Mouse (Mus musculus) megakaryocyte, embryonic 14.5 days (primary cell): ENCODE data around the gene Dscam. TPM values are rescaled to one million over a fixed set of nuclear protein-coding genes. Genes with fewer than 3 reads are reported as not detected.

ENCODE experiments used
- H3K27me3 ChIP-seq: replicated peaks from 2 replicates; pipeline ENCODE3; 2012; ENCODE audit warnings: inconsistent platforms
- H3K36me3 ChIP-seq: replicated peaks from 2 replicates; pipeline ENCODE3; 2012; ENCODE audit warnings: low read length, inconsistent platforms, mixed read lengths
- H3K4me1 ChIP-seq: 2 replicates; pipeline ENCODE4 v1.6.1; 2012; ENCODE audit warnings: inconsistent platforms
- H3K4me3 ChIP-seq: replicated peaks from 2 replicates; pipeline ENCODE3; 2012; ENCODE audit warnings: moderate library complexity, mild to moderate bottlenecking, inconsistent platforms
- H3K9me3 ChIP-seq: 2 replicates; pipeline ENCODE4 v1.6.1; 2012; ENCODE audit warnings: inconsistent platforms
- FLI1 ChIP-seq: IDR thresholded peaks from 2 replicates; pipeline ENCODE4 v1.6.1; 2012; ENCODE audit warnings: low read length, inconsistent platforms, mixed read lengths
- GATA1 ChIP-seq: IDR thresholded peaks from 3 replicates; pipeline ENCODE4 v1.6.1; 2012; ENCODE audit warnings: mixed read lengths, low read length, inconsistent platforms, borderline replicate concordance
- polyA plus RNA-seq: library from polyadenylated mRNA; stranded (reverse); fragments of >175 nt; gene quantifications from 2 replicates; pipeline ENCODE4 v1.2.3, GENCODE M21; 2012; ENCODE audit warnings: low replicate concordance; ENCODE audit not compliant: insufficient read depth

The Dscam gene
- polyA plus RNA-seq, 1 experiment, result not detected

GRCm38 (mm10) chr16:96843691-96844400, 326.7 kb downstream of the Dscam start:
- no peak overlapping the region for H3K4me3 ChIP-seq
- TF ChIP-seq FLI1, result no peak
- TF ChIP-seq GATA1, result no peak
- H3K9me3 ChIP-seq, result no peaks in the 10 kb centered on the region
- peaks cover 5% of the 10 kb centered on the region for H3K4me1 ChIP-seq
- H3K36me3 ChIP-seq, result no peaks in the 10 kb centered on the region
- no peaks in the 10 kb centered on the region for H3K27me3 ChIP-seq

DNA sequence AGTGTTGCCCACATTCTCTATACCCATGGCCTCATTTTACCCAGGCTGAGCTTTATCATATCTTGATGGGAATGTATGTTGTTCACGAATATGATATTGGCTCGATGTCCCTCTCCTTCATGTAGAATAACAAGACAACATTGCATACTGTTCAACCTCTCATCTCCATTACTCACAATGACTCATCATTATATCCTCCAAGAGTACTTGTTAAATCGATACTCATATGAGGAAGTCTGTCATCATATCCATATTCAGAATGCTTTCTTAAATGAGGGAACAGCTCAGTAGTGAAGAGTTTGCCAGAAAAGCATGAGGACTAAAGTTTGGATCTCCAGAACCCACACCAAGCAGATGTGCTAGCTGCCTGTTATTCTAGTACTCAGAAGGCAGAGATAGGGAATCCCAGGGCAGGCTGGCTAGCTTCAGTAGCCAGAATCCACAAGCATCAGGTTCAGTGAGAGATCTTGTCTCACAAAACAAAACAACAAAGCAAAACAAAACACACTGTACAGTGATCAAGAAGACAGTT, 327.7 kb downstream of the Dscam start:
- Histone ChIP-seq H3K4me1 (peaks cover 5% of the 10 kb centered on the region), H3K4me3 (no peak overlapping the region), H3K9me3 (no peaks in the 10 kb centered on the region), H3K36me3 (no peaks in the 10 kb centered on the region), H3K27me3 (no peaks in the 10 kb centered on the region)
- TF ChIP-seq FLI1 (no peak), GATA1 (no peak)

GRCm38 (mm10) chr16:96819649-96820048, 350.9 kb downstream of the Dscam start:
- H3K4me1 ChIP-seq, result no peaks in the 10 kb centered on the region
- H3K9me3 ChIP-seq, result no peaks in the 10 kb centered on the region
- H3K27me3 ChIP-seq, result peaks cover 4% of the 10 kb centered on the region
- H3K36me3 ChIP-seq, result no peaks in the 10 kb centered on the region
- H3K4me3 ChIP-seq, result no peak overlapping the region
- no peak for TF ChIP-seq GATA1
- no peak for TF ChIP-seq FLI1

DNA sequence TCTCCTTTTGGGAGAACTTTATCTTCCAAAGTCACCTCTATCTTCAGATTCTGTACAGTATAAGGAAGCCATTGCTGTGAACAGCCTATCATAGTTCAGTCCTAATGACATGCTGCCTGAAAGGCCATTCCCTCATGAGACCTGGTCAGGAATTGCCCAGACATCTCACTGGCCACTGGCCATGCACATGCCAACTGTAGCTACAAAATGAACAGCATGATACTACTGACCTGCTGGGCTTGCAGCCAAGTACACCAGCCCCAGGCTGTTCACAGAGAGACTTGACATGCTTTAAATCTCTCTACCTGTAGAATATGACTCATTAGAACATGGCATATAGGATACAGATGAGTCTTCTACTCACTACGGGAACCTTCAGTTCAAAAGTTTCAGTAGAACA, 364.3 kb downstream of the Dscam start:
- TF ChIP-seq GATA1 (no peak), FLI1 (no peak)
- no peaks in the 10 kb centered on the region for H3K9me3 ChIP-seq
- no peaks in the 10 kb centered on the region for H3K36me3 ChIP-seq
- no peaks in the 10 kb centered on the region for H3K27me3 ChIP-seq
- no peak overlapping the region for H3K4me3 ChIP-seq
- H3K4me1 ChIP-seq, result no peaks in the 10 kb centered on the region

DNA sequence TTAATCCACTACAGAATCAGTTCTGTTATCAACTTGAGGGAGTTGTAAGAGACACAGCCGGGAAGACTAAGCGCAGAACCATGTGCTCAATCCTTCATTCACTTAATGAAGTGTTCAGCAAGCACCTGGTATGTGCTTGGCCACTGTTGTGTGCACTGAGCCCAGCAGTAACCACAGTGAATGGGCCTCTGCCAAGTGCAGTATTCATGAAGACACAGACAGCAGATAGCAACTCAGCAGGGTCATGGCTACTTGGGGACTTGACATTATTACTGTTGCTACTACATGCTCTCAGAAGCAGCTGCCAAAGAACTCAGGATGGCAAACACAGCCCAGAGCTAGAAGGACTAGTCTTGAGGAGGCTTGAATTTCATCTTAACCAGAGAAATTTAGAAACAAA, 367.9 kb downstream of the Dscam start:
- no peak for TF ChIP-seq GATA1
- no peak for TF ChIP-seq FLI1
- H3K4me1 ChIP-seq, result no peaks in the 10 kb centered on the region
- H3K9me3 ChIP-seq, result no peaks in the 10 kb centered on the region; the same call in 1 of the 2 replicates
- H3K4me3 ChIP-seq, result no peak overlapping the region
- H3K36me3 ChIP-seq, result no peaks in the 10 kb centered on the region
- H3K27me3 ChIP-seq, result no peaks in the 10 kb centered on the region

DNA sequence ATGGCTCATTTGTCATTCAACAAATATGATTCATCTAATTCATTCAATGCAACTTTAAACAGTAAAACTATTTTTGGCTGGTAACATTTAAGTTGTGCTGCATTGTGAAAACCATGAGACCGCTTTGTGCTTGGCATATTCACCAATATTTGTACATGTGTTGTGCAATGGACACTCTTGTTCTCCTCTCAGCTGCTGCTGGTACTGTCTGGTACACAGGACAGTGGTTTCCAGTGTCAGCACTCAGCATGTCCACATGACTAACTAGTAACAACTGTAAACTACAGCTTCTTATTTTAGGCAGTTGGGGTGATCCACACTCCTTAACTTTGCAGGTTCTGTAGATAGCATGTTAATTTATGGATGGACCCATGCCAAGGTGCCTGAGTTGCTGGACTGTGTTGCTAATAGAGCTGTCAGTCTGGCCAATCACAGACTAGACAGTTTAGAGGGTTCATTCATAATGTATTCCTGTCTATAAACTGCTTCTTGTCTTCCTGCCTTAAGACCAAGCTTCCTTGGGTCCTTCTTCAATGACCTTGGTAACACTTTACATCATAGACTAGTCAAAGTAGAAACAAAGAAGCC, 368.8 kb downstream of the Dscam start:
- TF ChIP-seq GATA1 (no peak), FLI1 (no peak)

DNA sequence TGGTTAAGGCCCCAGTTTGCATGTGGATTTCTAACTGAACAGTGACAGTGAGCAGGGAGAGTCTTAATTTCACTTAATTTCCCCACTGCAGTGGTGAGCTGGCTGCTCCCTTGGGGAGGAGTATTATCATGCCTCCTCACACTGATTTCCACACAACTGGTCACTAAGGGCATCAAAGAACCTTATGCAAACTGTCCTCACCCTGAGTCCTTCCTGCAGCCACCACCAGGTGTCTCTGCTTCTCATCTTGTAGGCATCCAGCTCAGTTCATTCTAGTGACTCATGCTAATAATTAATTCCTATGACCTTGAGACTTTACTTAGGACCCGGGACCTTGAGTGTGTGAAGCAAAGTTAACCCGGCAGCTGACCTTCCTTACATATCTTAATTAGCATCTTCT, 375.1 kb downstream of the Dscam start:
- H3K9me3 ChIP-seq, result no peaks in the 10 kb centered on the region; the same call in 1 of the 2 replicates
- H3K27me3 ChIP-seq, result no peaks in the 10 kb centered on the region
- no peaks in the 10 kb centered on the region for H3K4me1 ChIP-seq
- H3K36me3 ChIP-seq, result no peaks in the 10 kb centered on the region
- no peak overlapping the region for H3K4me3 ChIP-seq
- TF ChIP-seq GATA1 (no peak), FLI1 (no peak)

More for the DNA sequence above, 368.8 kb downstream of the Dscam start:
- H3K36me3 ChIP-seq, result no peaks in the 10 kb centered on the region
- H3K4me3 ChIP-seq, result no peak overlapping the region
- no peaks in the 10 kb centered on the region; the same call in 1 of the 2 replicates for H3K9me3 ChIP-seq
- no peaks in the 10 kb centered on the region for H3K27me3 ChIP-seq
- no peaks in the 10 kb centered on the region for H3K4me1 ChIP-seq

GRCm38 (mm10) chr16:96791307-96791706, 379.2 kb downstream of the Dscam start:
- no peak for TF ChIP-seq FLI1
- TF ChIP-seq GATA1, result no peak
- Histone ChIP-seq H3K4me1 (no peaks in the 10 kb centered on the region), H3K9me3 (no peaks in the 10 kb centered on the region), H3K36me3 (no peaks in the 10 kb centered on the region), H3K27me3 (no peaks in the 10 kb centered on the region), H3K4me3 (no peak overlapping the region)

DNA sequence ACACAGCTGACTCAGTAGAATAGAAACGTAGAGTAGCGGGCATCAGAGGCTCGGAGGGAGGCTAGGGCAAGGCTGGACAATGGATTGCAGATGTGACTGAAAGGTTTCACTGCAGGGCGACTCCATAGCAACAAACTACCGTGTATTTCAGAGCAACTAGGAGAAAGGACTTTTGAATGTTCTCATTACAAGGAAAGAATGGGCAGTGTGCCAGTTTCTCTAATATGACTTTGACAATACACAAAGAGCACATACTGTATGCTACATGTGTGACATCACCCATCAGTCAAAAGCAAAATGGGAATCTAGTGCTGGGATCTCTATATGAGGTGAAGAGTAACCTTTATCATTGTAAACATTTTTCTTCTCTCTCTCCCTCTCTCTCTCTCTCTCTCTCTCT, 382.3 kb downstream of the Dscam start:
- Histone ChIP-seq H3K4me1 (no peaks in the 10 kb centered on the region), H3K9me3 (no peaks in the 10 kb centered on the region), H3K27me3 (no peaks in the 10 kb centered on the region), H3K4me3 (no peak overlapping the region), H3K36me3 (no peaks in the 10 kb centered on the region)
- TF ChIP-seq FLI1 (no peak), GATA1 (no peak)

GRCm38 (mm10) chr16:96779021-96779420, 391.5 kb downstream of the Dscam start:
- no peaks in the 10 kb centered on the region for H3K4me1 ChIP-seq
- H3K36me3 ChIP-seq, result no peaks in the 10 kb centered on the region
- H3K4me3 ChIP-seq, result no peak overlapping the region
- H3K27me3 ChIP-seq, result no peaks in the 10 kb centered on the region
- no peak for TF ChIP-seq FLI1
- no peak for TF ChIP-seq GATA1
- no peaks in the 10 kb centered on the region for H3K9me3 ChIP-seq
